Mouse (Mus musculus) liver (tissue): ENCODE measurements around the gene Shd.

Experiments used
- DNase-seq: peaks from one replicate; pipeline ENCODE4 v3.0.0-alpha.2; 2020; ENCODE audit warnings: mixed read lengths

Gene Shd

DNA sequence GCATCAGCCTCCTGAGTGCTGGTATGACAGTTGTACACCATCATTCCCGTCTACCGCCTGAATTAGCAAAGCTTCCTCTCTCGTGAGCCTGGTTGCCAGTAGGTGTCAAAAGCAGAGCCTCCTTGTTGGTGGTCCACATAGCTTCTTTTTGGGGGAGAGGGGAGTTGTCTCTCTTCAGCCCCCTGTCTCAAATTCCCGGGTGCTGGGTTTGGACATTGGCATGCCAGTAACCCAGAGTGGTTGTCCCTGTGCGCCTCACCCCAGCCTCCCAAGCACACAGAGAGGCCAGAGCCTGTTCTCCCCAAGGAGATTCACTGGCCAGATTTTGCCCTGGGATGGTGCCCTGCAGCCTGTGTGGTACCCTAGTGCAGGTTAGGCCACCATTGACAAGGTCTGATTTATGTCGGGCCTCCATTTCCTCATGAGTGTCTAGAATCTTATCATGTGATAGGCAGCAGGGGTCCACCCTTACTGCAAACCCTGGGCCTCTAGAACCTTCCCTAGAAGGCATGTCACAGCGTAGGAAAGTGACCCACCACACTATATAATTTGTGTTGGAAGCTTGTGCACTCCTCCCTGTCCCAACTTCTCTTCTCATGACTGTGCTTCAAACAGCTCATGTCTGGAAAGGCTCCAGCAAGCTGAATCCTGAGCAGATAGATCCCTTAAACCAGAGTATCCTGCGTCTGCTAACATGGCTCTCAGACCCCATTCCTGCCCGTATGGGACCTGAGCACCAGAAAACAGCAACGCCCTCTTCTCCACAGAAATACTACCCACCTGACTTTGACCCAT, 10.1 kb upstream of the Shd start:
- no peak for DNase-seq

DNA sequence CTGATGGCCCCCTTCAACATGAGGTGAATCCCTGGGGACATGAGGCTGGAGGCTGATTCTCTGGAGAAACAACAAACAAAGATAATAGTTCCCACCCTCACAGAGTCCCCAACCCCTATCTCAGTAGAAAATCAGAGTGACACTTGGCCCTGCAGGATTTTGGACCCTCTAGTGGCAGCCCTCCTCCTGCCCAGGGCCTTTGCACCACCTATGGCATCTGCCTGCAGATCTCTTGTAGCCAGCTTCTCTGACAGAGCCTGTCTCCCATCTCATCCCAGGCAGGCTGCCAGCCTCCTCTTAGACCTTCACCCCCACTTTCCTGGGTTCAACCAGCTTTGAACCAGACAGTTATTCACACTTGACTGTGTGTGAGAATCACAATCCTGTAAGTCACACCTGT, 9.5 kb upstream of the Shd start:
- DNase-seq: no peak

DNA sequence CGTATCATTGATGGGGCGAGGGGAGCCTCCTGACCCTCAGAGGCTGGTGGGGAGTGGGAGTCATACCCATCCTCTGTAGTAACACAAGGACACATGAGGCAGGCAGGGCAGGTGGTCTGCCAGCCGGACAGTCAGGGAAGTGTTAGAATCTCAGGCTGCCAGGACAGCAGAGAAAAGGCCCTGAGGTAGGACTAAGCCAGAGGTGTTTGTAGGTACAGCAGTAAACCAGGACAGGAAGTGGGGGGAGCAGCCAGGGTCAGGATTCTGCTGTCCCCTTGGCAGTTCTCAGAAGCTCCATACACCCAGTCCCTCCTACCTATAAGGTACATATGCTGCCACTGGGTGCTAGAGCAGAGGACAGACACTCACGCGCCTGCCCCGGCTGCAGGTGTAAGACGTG, 8.6 kb upstream of the Shd start:
- DNase-seq: no peak

DNA sequence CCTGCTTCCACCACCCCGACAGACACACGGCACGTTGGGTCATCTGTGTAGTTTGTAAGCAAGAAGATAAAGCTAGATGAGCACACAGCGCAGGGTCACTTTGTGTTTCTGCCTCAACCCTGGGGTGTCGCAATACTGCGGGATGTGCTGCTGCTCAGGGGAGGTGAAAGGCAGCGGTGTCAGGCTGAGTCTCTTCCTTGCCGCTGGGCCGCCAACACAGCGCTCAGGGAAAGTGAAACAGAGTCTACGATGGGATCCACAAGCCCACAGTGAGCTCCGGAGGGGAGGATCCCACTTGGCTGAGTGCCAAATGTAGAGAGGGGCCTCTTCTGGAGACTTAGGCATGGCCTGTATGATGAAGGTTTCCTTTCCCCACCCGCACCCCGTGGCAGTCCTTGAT, 7.1 kb upstream of the Shd start:
- DNase-seq: peak; percentile 55

DNA sequence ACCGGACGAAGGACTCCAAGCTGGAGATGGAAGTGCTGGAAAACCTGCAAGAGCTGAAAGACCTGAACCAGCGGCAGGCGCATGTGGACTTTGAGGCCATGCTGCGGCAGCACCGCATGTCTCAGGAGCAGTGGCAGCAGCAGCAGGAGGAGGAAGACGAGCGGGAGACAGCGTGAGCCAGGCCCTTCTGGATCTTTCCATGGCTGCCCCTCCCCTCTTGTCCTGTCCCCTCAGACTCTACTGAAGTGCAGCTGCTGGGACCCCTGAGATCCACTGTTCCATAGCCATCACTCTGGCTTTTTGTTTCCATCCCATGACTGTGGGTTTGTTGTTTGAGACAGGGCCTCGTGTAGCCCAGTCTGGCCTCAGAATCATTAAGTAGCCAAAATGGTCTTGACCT, 5.8 kb upstream of the Shd start:
- DNase-seq: no peak

DNA sequence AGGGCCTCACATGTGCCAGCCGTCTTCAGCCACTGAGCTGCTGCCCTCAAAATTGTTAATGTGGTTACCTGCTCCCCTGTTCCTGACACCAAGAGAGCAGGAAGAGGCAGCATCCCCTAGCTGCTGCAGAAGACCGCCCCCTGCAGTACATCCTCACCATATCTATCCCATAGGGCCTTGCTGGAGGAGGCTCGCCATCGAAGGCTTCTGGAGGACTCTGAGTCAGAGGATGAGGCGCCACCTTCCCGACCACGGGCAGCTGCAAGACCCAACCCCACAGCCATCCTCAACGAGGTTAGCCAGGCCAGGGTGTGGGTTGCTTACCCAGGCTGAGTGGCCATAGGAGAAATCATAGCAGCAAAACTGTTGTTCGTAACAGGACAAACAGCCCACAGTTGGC, 5.3 kb upstream of the Shd start:
- no peak for DNase-seq

DNA sequence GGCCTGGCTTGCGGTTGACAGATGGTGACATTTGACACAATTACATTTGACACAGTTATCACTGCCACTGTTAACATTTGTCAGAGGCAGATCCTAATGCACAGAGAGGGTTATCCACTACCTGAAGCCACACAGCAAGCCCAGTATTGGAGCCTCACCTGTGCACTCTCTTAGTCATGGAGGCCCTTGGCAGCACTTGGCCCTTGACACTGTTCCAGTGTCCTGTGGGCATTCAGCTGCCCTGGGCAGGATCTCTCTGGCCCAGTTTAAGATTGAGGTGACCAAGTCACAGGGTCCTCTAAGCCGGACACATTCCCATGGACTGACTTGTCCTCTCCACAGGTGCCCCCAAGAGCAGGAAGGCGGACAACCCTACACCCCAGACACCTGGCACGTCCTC, 3.1 kb upstream of the Shd start:
- no peak for DNase-seq

DNA sequence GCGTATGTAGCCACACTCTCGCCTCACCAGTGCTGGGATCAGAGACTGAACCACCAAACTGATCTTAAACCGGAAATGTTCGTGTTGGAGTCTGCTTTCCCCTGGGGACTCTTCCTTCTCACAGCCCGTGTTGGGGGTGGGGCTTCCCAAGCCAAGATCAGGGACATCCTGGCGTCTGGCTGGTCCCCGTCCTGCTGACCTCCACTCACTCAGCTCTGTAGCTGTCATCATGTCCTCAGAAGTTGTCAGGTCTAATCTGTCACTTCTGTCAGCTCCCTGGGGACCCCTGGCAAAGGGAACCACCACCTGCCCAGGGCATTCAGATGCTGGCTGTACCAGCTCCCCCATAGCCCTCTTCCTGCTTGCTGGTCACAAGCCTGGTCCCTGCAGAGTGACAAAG, 2.1 kb upstream of the Shd start:
- DNase-seq: no peak

DNA sequence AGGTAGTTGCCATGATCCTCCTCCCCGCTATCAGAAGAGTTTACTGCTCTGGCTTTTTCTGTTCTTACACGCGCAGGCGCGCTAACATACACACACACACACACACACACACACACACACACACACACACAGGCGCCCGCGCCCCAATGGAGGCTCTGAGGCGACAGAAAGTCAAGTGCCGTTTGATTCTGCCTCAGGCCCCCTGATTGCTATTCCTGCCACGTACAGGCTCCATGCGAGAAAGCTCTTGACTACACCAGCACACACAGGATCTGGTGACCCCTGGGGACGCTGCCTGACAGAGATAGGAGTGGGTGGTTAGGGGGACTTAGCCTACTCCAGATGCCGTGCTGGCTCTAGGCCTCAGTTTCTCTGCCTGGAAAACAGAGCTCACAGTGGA, 707 bp upstream of the Shd start:
- no peak for DNase-seq

DNA sequence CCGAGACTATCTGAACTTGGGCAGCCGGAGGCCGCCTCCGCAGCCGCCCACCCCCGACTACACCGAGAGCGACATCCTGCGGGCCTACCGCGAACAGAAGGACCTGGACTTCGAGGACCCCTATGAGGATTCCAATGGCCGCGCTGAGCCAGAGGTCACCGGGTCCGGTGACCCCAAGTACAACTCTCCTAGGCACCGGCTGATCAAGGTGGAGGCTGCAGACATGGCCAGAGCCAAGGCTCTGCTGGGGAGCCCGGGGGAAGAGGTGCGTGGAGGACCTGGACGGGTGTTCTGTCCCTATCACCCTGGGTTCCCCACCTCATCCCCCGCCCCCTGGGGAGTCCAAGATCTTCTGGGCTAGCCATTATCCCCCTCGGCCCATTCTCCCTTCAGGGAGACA, 1.2 kb downstream of the Shd start:
- no peak for DNase-seq

DNA sequence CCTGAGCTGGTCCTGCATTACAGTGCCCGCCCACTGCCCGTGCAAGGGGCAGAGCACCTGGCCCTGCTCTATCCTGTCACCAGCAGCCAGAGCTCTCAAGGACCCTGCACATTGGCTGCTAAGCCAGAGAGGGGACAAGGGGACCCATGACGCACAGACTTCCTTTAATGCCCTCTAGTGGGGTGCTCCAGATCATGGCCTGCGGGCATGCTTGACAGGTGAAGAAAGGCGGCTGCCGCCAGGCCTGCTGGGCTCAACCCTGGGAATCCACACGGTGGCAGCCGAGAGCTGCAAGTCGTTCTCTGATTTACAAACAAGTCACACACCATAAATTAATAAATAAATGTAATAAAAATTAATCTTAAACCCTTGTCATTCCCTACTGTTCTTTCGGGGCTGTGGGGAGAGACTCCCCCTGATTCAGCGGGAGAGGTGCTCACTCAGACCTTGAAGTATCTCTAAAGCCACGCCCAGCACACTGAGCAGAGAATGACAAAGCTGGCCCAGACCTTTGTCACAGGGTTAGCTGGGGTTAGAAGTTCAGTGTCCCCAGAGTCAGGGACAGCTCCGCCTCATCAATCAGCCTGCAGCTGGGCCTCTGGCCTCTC, 6.1 kb downstream of the Shd start:
- peak; percentile 70 for DNase-seq

DNA sequence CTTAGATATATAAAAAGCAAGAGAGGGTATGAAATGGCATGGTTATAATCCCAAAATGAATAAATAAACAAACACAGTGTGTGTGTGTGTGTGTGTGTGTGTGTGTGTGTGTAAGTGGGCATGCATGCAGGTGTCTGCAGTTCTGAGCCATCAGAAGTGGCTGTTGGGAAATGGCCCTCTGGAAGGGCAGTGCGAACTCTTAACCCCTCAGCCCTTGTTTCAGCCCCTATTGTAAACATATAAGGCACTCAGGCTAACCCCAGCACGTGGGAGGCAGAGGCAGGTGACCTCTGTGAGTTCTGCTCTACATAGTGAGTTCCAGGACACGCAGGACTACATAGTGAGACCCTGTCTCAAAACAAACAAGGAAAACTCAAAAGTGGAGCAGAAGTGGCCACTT, 7.0 kb downstream of the Shd start:
- DNase-seq: no peak

DNA sequence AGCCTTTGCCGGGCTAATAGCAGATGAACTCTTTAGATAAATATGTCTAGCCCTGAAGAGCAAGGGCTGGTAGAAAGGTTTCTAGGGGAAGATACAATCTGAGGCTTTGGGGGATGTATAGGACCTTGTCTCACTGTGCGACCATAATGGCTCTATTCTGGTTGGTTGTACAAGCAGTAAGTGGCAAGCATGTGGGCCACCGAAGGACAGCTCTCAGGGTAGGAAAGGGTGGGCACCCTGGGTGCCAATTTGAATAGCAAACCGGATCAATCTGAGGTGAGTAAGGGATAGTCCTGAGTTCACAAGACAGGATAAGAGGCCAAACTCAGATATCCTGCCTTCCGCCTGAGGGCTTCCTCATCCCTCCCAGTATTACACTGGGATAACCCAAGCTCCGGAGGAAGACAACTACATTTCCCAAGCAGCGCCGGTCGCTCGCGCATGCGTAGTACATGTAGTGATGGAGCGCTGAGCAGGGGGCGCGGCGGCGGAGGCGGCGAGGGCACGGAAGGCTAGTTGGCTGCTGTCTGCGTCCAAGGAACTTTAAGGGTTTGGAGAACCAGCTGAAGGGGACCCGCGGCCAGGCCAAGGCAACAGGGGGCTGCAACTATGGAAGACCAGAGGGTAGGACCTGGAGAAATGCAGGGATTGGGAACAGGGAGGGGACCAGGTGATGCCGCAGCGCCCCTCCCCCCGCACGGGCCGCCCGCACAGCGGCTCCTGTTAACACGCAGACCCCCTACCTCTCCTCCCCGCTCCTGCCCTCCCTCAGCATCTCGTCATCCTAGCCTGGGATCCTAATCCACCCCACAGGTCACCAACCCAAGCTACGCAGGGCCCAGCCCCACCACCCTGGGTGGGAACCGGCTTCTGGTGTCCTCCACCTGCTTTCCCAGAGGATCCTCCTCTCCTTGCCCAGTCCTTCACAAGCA, 16.0 kb downstream of the Shd start, which contains the start of gene Fsd1:
Fsd1 (plus strand) TSS at position 480 of the 932 bp plus-strand sequence.
- DNase-seq: peak; percentile 50

DNA sequence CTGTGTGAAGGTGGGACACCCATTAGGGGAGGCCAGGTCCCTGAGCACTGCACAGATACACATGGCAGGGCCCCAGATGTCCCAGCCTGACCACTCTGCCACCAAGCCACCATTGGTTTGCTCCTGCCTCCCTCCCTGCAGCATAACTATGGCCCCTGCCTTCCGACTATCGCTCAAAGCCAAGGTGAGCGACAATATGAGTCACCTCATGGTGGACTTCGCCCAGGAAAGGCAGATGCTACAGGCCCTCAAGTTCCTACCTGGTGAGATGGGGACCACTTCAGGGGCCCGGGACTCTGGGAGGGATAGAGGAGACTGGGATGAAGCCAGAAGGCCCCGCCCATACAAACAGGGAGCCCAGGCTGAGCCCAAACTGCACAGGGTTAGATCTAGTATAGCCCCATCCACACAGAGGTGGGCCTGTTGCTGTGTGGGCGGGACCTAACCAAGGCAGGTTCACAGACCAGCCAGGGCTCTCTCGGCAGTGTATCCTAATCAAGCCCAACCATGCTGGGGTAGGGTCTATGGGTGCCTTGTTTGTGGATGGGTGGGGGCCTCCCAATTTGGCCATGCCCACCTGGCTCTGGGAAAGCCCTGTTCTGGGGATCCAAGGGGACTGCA, 20.1 kb downstream of the Shd start:
- no peak for DNase-seq

DNA sequence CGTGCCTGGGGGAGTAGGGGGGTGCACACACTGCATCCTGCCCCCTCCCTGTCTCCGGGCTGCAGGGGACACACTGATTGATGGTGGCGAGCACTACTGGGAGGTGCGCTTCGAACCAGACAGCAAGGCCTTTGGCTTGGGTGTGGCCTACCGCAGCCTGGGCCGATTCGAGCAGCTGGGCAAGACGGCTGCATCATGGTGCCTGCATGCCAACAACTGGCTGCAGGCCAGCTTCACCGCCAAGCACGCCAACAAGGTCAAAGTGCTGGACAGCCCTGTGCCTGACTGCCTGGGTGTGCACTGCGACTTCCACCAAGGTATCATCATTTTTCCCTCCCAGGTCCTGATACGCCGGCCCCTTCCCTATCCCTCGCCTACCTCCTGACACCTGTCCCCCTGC, 25.7 kb downstream of the Shd start:
- DNase-seq: no peak

DNA sequence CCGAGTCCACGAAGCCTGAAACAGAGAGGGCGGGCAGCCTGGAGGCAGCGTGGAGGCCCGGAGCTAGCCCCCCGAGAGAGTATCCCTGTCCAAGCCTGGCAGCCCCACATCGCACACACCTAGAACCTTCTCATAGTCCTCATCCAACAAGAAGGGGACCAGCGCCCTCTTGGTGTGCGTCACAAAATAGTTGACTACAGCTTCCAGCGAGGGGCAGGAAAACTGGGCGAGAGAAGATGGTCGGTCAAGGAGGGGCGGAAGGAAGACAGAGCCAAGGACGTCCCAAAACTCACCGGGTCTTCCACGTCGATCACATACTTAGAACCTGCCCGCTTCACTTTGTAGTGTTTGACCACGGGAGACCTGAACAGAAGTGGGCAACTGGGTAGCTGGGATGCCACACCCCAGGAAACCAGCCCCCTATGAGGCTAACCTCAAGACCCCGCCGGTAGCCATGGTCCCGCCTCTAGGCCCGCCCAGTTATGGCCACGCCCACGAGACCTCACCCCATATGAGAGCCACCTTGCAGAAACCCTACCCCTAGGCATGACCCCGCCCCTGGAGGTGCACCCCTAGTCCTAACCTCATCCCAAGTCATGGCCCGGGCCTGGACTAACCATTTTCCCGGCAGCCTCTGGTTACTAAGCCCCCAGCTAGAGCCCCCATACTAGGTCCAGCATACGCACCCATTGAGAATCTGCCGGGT, 29.7 kb downstream of the Shd start:
- no peak for DNase-seq

DNA sequence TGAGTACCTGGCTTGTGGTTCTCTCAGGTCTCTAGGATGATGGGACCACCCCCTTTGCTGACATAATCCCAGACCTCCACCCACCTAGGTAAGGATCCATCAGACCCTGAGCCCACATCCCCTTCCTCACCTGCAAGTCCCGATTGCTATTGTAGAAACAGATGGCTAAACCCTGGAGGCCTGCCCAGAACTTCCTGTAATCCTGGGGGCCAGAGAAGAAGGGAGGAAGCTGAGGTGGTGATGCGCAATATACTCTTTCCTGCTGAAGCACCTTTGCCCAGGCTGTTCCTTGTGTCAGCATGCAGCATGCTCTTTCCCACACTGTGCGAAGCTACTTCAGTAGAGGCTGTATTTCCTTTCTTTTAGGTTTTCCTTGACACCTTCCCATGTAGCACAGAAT, 32.7 kb downstream of the Shd start:
- DNase-seq: no peak

DNA sequence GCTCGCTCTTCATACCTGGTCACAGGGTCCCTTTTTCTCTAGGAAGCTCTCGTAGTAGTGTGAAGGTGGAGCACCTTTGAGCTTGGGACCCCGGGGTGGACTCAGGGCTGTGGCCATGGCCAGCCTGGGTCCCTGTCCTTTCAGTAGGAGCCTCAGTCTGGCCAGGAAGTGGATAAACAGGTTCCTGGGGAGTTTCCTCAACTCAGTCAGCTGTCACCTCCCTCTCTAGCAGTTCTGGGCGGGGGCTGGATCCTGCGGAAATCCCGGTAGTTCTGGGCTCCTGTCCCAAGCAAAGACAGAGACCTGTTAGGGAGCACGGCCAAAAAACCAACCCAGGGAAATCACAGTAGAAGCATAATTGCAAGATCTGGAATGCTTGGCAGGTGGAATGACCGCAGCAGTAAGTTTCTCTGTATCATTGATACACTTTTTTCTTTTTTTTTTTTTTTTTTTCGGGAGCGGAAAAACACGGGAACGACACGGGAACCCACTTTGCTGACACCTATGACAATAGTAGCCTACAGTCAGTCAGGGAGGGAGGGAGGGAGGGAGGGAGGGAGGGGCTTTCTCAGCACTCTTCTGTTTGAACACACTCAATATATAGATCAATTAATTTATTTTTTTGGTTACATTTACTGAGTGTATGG, 35.3 kb downstream of the Shd start, which contains the start of the genes Stap2 and Mpnd:
Stap2 (minus strand) TSS at position 170 of the 647 bp plus-strand sequence.
Mpnd (plus strand) TSS at position 297 of the 647 bp plus-strand sequence.
- peak; percentile 36 for DNase-seq

DNA sequence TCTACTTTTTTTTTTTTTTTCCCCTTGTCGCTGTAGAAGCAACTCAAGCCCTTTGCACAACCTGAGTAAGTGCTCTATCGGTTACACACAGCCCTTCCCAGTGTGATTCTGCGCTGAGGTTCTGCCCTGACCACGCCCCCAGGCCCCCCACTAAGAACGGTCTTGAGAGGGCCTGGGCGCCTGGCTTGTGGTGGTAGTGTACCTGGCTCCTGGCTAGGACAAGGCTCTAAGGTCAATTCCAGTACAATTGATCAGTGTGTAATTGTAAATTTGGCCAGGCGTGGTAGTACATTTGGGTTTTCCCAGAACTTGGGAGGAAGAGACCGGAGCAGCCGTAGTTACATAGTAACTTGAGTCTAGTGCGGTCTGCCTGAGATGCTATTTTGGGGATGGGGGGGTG, 36.7 kb downstream of the Shd start:
- no peak for DNase-seq

DNA sequence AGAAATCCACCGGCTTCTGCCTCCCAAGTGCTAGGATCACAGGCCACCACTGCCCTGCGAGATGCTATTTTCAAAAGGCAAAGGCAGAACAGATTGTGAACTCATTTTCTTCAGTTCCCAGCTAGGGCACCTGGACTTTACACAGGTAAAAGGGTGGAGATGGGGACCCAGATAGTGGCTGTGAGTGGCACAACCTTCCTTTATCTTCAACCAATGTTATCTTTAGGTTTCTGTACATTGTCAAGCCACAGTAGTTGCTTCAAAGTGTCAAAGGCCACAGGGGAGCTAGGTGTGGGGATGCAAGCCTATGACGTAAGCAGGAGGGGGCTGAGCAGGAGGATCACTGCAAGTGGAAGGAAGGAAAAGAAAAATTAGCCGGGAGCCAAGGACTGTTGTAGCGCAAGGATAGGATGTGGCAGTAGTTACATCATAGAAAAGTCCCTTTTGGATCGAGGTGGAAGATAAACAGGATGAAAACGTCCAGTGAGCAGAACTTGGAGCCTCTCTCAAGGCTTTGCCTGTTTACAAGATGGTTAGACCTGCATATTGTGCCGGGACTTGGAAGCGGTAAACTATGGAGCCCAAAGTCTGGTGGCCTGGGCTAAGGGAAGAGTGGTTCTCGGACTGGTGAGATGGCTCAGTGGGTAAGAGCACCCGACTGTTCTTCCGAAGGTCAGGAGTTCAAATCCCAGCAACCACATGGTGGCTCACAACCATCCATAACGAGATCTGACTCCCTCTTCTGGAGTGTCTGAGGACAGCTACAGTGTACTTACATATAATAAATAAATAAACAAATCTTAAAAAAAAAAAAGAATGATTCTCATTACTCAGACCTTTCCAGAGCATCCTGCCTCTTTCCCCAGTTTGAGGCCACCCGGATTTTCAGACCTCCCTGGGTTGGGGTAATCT, 37.4 kb downstream of the Shd start:
- no peak for DNase-seq
